Mouse (Mus musculus): Measurements from ENCODE around the gene Slc12a3. TPM values are rescaled to one million over a fixed set of nuclear protein-coding genes. Genes with fewer than 3 reads are reported as not detected.

The Slc12a3 gene
- polyA plus RNA-seq, 1 experiment from 2014 or later = not detected

- Histone ChIP-seq H3K9me3 (replicated peaks) (no peaks in the 10 kb centered on the region), H3K4me1 (peaks cover 34% of the 10 kb centered on the region), H3K27ac (no peak overlapping the region), H3K4me3 (no peak overlapping the region), H3K36me3 (no peaks in the 10 kb centered on the region), H3K9ac (no peak overlapping the region), H3K4me2 (no peak overlapping the region), H3K27me3 (replicated peaks) (no peaks in the 10 kb centered on the region)
- no peak for ATAC-seq
- WGBS (ENCODE audit: insufficient replicate concordance) = 75% methylated on average over 6 of the region's 6 CpGs
These were observed 32.9 kb downstream of the Slc12a3 start for GRCm38 (mm10) chr8:94361774-94362431.

- 62% methylated on average over 7 of the region's 7 CpGs for WGBS (ENCODE audit: insufficient replicate concordance)
- Histone ChIP-seq H3K27ac (no peak overlapping the region), H3K4me2 (no peak overlapping the region), H3K4me3 (no peak overlapping the region), H3K36me3 (no peaks in the 10 kb centered on the region), H3K9me3 (replicated peaks) (no peaks in the 10 kb centered on the region), H3K9ac (no peak overlapping the region), H3K27me3 (replicated peaks) (no peaks in the 10 kb centered on the region), H3K4me1 (peaks cover 34% of the 10 kb centered on the region)
- ATAC-seq = no peak
These were observed 33.7 kb downstream of the Slc12a3 start for GRCm38 (mm10) chr8:94362607-94363239.

GRCm38 (mm10) chr8:94363288-94363688, 34.3 kb downstream of the Slc12a3 start:
- ATAC-seq = 0 out of 2 replicates have a peak, but pooled peaks have one; percentile 26
- Histone ChIP-seq H3K4me2 (no peak overlapping the region), H3K27me3 (replicated peaks) (no peaks in the 10 kb centered on the region), H3K9me3 (replicated peaks) (no peaks in the 10 kb centered on the region), H3K27ac (no peak overlapping the region), H3K36me3 (no peaks in the 10 kb centered on the region), H3K9ac (no peak overlapping the region), H3K4me1 (peaks cover 34% of the 10 kb centered on the region), H3K4me3 (no peak overlapping the region)
- WGBS (ENCODE audit: insufficient replicate concordance) = 33% methylated on average over 4 of the region's 4 CpGs

- H3K27me3 ChIP-seq (replicated peaks) = no peaks in the 10 kb centered on the region
- no peaks in the 10 kb centered on the region for H3K36me3 ChIP-seq
- no peak overlapping the region for H3K27ac ChIP-seq
- ATAC-seq = no peak
- H3K4me1 ChIP-seq = peaks cover 34% of the 10 kb centered on the region
- H3K4me3 ChIP-seq = no peak overlapping the region
- H3K4me2 ChIP-seq = no peak overlapping the region
- 68% methylated on average over 2 of the region's 2 CpGs for WGBS (ENCODE audit: insufficient replicate concordance)
- no peaks in the 10 kb centered on the region for H3K9me3 ChIP-seq (replicated peaks)
- no peak overlapping the region for H3K9ac ChIP-seq
These were observed 34.9 kb downstream of the Slc12a3 start for GRCm38 (mm10) chr8:94363906-94364305.

- no peaks in the 10 kb centered on the region for H3K36me3 ChIP-seq
- no peaks in the 10 kb centered on the region for H3K27me3 ChIP-seq (replicated peaks)
- no peak overlapping the region for H3K4me2 ChIP-seq
- no peak overlapping the region for H3K27ac ChIP-seq
- H3K9me3 ChIP-seq (replicated peaks) = no peaks in the 10 kb centered on the region
- peaks cover 34% of the 10 kb centered on the region for H3K4me1 ChIP-seq
- no peak for ATAC-seq
- 69% methylated on average over 6 of the region's 6 CpGs for WGBS (ENCODE audit: insufficient replicate concordance)
- no peak overlapping the region for H3K9ac ChIP-seq
- no peak overlapping the region for H3K4me3 ChIP-seq
These were observed 35.8 kb downstream of the Slc12a3 start for GRCm38 (mm10) chr8:94364686-94365312.

- no peaks in the 10 kb centered on the region for H3K9me3 ChIP-seq (replicated peaks)
- H3K36me3 ChIP-seq = no peaks in the 10 kb centered on the region
- no peaks in the 10 kb centered on the region for H3K27me3 ChIP-seq (replicated peaks)
- peak; percentile 73 for ATAC-seq
- 34% methylated on average over 9 of the region's 9 CpGs for WGBS (ENCODE audit: insufficient replicate concordance)
- H3K9ac ChIP-seq = no peak overlapping the region
- H3K4me1 ChIP-seq = peaks cover 34% of the 10 kb centered on the region
- peak overlapping the region; percentile 56; the same call in 1 of the 2 replicates for H3K27ac ChIP-seq
- no peak overlapping the region for H3K4me2 ChIP-seq
- H3K4me3 ChIP-seq = no peak overlapping the region
These were observed 36.5 kb downstream of the Slc12a3 start for GRCm38 (mm10) chr8:94365410-94365981.

GRCm38 (mm10) chr8:94370839-94371238, 41.8 kb downstream of the Slc12a3 start:
- no peak for ATAC-seq
- no peak overlapping the region for H3K27ac ChIP-seq
- H3K4me2 ChIP-seq = no peak overlapping the region
- H3K4me1 ChIP-seq = peaks cover 18% of the 10 kb centered on the region
- no peaks in the 10 kb centered on the region for H3K9me3 ChIP-seq (replicated peaks)
- WGBS (ENCODE audit: insufficient replicate concordance) = 53% methylated on average over 5 of the region's 5 CpGs
- H3K36me3 ChIP-seq = no peaks in the 10 kb centered on the region
- H3K9ac ChIP-seq = no peak overlapping the region
- no peaks in the 10 kb centered on the region for H3K27me3 ChIP-seq (replicated peaks)
- H3K4me3 ChIP-seq = no peak overlapping the region

GRCm38 (mm10) chr8:94372955-94373599, 44.1 kb downstream of the Slc12a3 start:
- H3K9ac ChIP-seq = no peak overlapping the region
- no peak for ATAC-seq
- 56% methylated on average over 6 of the region's 6 CpGs for WGBS (ENCODE audit: insufficient replicate concordance)
- no peaks in the 10 kb centered on the region for H3K9me3 ChIP-seq (replicated peaks)
- no peak overlapping the region for H3K27ac ChIP-seq
- no peak overlapping the region for H3K4me3 ChIP-seq
- H3K4me1 ChIP-seq = peaks cover 38% of the 10 kb centered on the region
- no peaks in the 10 kb centered on the region for H3K27me3 ChIP-seq (replicated peaks)
- no peak overlapping the region for H3K4me2 ChIP-seq
- no peaks in the 10 kb centered on the region for H3K36me3 ChIP-seq

- peak; percentile 83 for ATAC-seq
- H3K27me3 ChIP-seq (replicated peaks) = no peaks in the 10 kb centered on the region
- peak overlapping the region; percentile 10 for H3K4me3 ChIP-seq
- H3K9ac ChIP-seq = peak overlapping the region; percentile 50
- no peaks in the 10 kb centered on the region for H3K36me3 ChIP-seq
- H3K4me1 ChIP-seq = peaks cover 41% of the 10 kb centered on the region
- WGBS (ENCODE audit: insufficient replicate concordance) = 3% methylated on average over 3 of the region's 3 CpGs
- no peaks in the 10 kb centered on the region for H3K9me3 ChIP-seq (replicated peaks)
- H3K27ac ChIP-seq = peak overlapping the region; percentile 75
- H3K4me2 ChIP-seq = peak overlapping the region; percentile 52
These were observed 46.6 kb downstream of the Slc12a3 start for GRCm38 (mm10) chr8:94375551-94375991.

- no peaks in the 10 kb centered on the region for H3K9me3 ChIP-seq (replicated peaks)
- no peak overlapping the region for H3K4me3 ChIP-seq
- peaks cover 41% of the 10 kb centered on the region for H3K4me1 ChIP-seq
- no peaks in the 10 kb centered on the region for H3K36me3 ChIP-seq
- no peak overlapping the region for H3K4me2 ChIP-seq
- 65% methylated on average over 3 of the region's 3 CpGs for WGBS (ENCODE audit: insufficient replicate concordance)
- H3K27ac ChIP-seq = peak overlapping the region; percentile 75
- no peak for ATAC-seq
- H3K9ac ChIP-seq = peak overlapping the region; percentile 50; the same call in 1 of the 2 replicates
- no peaks in the 10 kb centered on the region; the same call in 1 of the 2 replicates for H3K27me3 ChIP-seq (replicated peaks)
These were observed 47.2 kb downstream of the Slc12a3 start for GRCm38 (mm10) chr8:94376176-94376575.

- no peaks in the 10 kb centered on the region; the same call in 1 of the 2 replicates for H3K27me3 ChIP-seq (replicated peaks)
- H3K36me3 ChIP-seq = no peaks in the 10 kb centered on the region
- no peaks in the 10 kb centered on the region for H3K9me3 ChIP-seq (replicated peaks)
- no peak overlapping the region for H3K9ac ChIP-seq
- H3K4me2 ChIP-seq = no peak overlapping the region
- H3K4me3 ChIP-seq = no peak overlapping the region
- ATAC-seq = no peak
- H3K27ac ChIP-seq = peak overlapping the region; percentile 75
- 72% methylated on average over 2 of the region's 2 CpGs for WGBS (ENCODE audit: insufficient replicate concordance)
- H3K4me1 ChIP-seq = peaks cover 41% of the 10 kb centered on the region
These were observed 47.6 kb downstream of the Slc12a3 start for GRCm38 (mm10) chr8:94376580-94376979.

Measured in liver, embryonic 12.5 days (tissue).